Mouse (Mus musculus): ENCODE measurements around the gene Ccdc33. TPM values are rescaled to one million over a fixed set of nuclear protein-coding genes. Genes with fewer than 3 reads are reported as not detected.
A peak's percentile ranks its signal among the peaks of the same experiment; 100 is the strongest.

Ccdc33 gene
- total and polyA plus RNA-seq, 2 experiments from 2014 or later, result 0.27 to 1.4 TPM

DNA sequence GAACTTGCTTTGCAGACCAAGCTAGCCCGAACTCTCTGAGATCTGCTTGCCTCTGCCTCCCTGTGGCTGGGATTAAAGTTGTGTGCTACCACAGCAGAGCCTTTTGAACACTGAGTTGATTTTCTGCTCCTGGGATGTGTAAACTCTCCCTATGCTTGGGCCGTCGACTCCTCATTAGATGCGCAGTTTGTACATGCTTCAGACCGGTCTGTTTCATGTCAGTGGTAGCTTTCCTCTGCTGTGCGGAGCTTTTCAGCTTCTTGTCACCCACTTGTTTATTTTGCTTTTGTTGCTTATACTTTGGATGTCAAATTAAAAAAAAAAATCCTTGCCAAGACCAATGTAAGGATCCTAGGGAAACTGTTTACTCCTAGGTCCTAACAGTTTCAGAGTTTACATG lies 22.6 kb downstream of the Ccdc33 start:
- ATAC-seq (ENCODE audit: low FRiP score) (no peak), DNase-seq (ENCODE audit: low spot score) (no peak)
- H3K4me1 ChIP-seq (ENCODE audit: insufficient read depth, low read length), result peaks cover 6% of the 10 kb centered on the region; the same call in 1 of the 2 replicates
- no peak overlapping the region for H3K4me3 ChIP-seq (ENCODE audit: low read depth, low read length)
- TF ChIP-seq CTCF (IDR thresholded peaks at IDR 0.05), result no peak
- H3K27me3 ChIP-seq (ENCODE audit: insufficient read depth, low read length), result peaks cover 5% of the 10 kb centered on the region; the same call in 1 of the 2 replicates
- H3K27ac ChIP-seq (ENCODE audit: low read depth, low read length), result no peak overlapping the region
- no peak overlapping the region for H3K4me2 ChIP-seq (ENCODE audit: low read depth, low read length, poor library complexity, severe bottlenecking)
- H3K36me3 ChIP-seq (ENCODE audit: insufficient read depth, low read length), result no peaks in the 10 kb centered on the region
- no peaks in the 10 kb centered on the region for H3K9me3 ChIP-seq (ENCODE audit: low read length)
- WGBS, result 67% methylated on average over 6 of the region's 6 CpGs
- H3K9ac ChIP-seq (replicated peaks; ENCODE audit: low read length, poor library complexity, severe bottlenecking), result no peak overlapping the region

- WGBS, result 71% methylated on average over 3 of the region's 3 CpGs
- no peak for ATAC-seq (ENCODE audit: low FRiP score)
- no peaks in the 10 kb centered on the region for H3K27me3 ChIP-seq (ENCODE audit: insufficient read depth, low read length)
- no peaks in the 10 kb centered on the region for H3K9me3 ChIP-seq (ENCODE audit: low read length)
- no peaks in the 10 kb centered on the region for H3K36me3 ChIP-seq (ENCODE audit: insufficient read depth, low read length)
- DNase-seq (ENCODE audit: low spot score), result no peak
- TF ChIP-seq CTCF (IDR thresholded peaks at IDR 0.05), result peak; percentile 33
- H3K27ac ChIP-seq (ENCODE audit: low read depth, low read length), result no peak overlapping the region
- peaks cover 6% of the 10 kb centered on the region; the same call in 1 of the 2 replicates for H3K4me1 ChIP-seq (ENCODE audit: insufficient read depth, low read length)
- no peak overlapping the region for H3K9ac ChIP-seq (replicated peaks; ENCODE audit: low read length, poor library complexity, severe bottlenecking)
- H3K4me2 ChIP-seq (ENCODE audit: low read depth, low read length, poor library complexity, severe bottlenecking), result no peak overlapping the region
- H3K4me3 ChIP-seq (ENCODE audit: low read depth, low read length), result no peak overlapping the region
Observed at GRCm38 (mm10) chr9:58093776-58094175, 24.8 kb downstream of the Ccdc33 start.

- no peaks in the 10 kb centered on the region for H3K9me3 ChIP-seq (ENCODE audit: low read length)
- H3K4me3 ChIP-seq (ENCODE audit: low read depth, low read length), result no peak overlapping the region
- no peak overlapping the region for H3K27ac ChIP-seq (ENCODE audit: low read depth, low read length)
- no peaks in the 10 kb centered on the region for H3K36me3 ChIP-seq (ENCODE audit: insufficient read depth, low read length)
- DNase-seq (ENCODE audit: low spot score), result peak; percentile 88
- TF ChIP-seq CTCF (IDR thresholded peaks at IDR 0.05), result peak; percentile 25
- peak; percentile 71 for ATAC-seq (ENCODE audit: low FRiP score)
- H3K9ac ChIP-seq (replicated peaks; ENCODE audit: low read length, poor library complexity, severe bottlenecking), result no peak overlapping the region
- peaks cover 6% of the 10 kb centered on the region; the same call in 1 of the 2 replicates for H3K4me1 ChIP-seq (ENCODE audit: insufficient read depth, low read length)
- 56% methylated on average over 7 of the region's 7 CpGs for WGBS
- H3K27me3 ChIP-seq (ENCODE audit: insufficient read depth, low read length), result no peaks in the 10 kb centered on the region
- H3K4me2 ChIP-seq (ENCODE audit: low read depth, low read length, poor library complexity, severe bottlenecking), result no peak overlapping the region
Observed at GRCm38 (mm10) chr9:58092581-58093269, 25.9 kb downstream of the Ccdc33 start.

DNA sequence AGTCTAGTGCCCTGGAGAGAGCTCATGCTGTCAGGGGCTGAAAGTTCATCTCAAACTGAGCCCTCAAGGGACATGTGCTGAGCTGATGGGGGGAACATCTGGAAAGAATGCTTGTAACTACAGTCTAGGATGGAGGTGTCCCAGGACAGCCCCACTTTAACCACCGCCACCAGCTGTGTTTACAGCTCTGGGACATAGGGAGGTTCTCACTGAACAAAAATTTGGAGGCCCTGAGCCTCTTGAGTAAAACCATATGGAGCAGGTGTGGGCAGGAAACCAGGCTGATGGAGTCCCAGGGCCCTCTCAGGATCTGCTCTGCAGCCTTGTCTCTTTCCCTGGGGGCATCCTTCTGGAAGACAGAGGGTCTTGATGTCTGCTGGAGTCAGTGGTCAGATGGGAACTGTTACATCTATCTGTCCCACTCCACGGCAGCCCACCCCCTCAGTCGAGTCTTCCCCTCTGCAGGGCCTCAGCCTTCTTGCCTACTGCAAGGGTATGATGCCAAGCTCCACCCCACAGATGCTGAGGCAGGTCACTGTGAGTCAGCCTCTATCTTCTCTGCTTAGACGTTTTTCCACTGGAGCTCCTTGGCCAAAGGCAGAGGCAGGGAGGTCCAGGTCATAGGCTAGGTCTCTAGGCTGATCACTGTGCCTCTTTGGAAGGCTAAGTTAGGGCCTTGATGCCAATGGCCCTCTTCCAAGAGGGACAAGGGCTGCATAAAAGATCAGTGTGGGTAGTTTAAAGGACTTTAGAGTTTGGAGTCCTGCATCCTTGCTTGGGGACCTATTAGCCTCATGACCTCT lies 26.8 kb downstream of the Ccdc33 start:
- TF ChIP-seq CTCF (IDR thresholded peaks at IDR 0.05), result no peak
- no peak overlapping the region for H3K4me2 ChIP-seq (ENCODE audit: low read depth, low read length, poor library complexity, severe bottlenecking)
- DNase-seq (ENCODE audit: low spot score) (no peak), ATAC-seq (ENCODE audit: low FRiP score) (no peak)
- no peaks in the 10 kb centered on the region for H3K9me3 ChIP-seq (ENCODE audit: low read length)
- H3K4me3 ChIP-seq (ENCODE audit: low read depth, low read length), result no peak overlapping the region
- no peak overlapping the region for H3K9ac ChIP-seq (replicated peaks; ENCODE audit: low read length, poor library complexity, severe bottlenecking)
- peaks cover 6% of the 10 kb centered on the region; the same call in 1 of the 2 replicates for H3K4me1 ChIP-seq (ENCODE audit: insufficient read depth, low read length)
- H3K27me3 ChIP-seq (ENCODE audit: insufficient read depth, low read length), result no peaks in the 10 kb centered on the region
- H3K27ac ChIP-seq (ENCODE audit: low read depth, low read length), result no peak overlapping the region
- WGBS, result 80% methylated on average over 4 of the region's 4 CpGs
- no peaks in the 10 kb centered on the region for H3K36me3 ChIP-seq (ENCODE audit: insufficient read depth, low read length)

- no peak overlapping the region for H3K4me3 ChIP-seq (ENCODE audit: low read depth, low read length)
- H3K36me3 ChIP-seq (ENCODE audit: insufficient read depth, low read length), result no peaks in the 10 kb centered on the region
- ATAC-seq (ENCODE audit: low FRiP score) (no peak), DNase-seq (ENCODE audit: low spot score) (no peak)
- no peaks in the 10 kb centered on the region for H3K9me3 ChIP-seq (ENCODE audit: low read length)
- 66% methylated on average over 7 of the region's 7 CpGs for WGBS
- no peaks in the 10 kb centered on the region for H3K27me3 ChIP-seq (ENCODE audit: insufficient read depth, low read length)
- peaks cover 18% of the 10 kb centered on the region for H3K4me1 ChIP-seq (ENCODE audit: insufficient read depth, low read length)
- 0 out of 2 replicates have a peak, but pooled peaks have one; percentile 16 for TF ChIP-seq CTCF (IDR thresholded peaks at IDR 0.05)
- no peak overlapping the region for H3K4me2 ChIP-seq (ENCODE audit: low read depth, low read length, poor library complexity, severe bottlenecking)
- H3K27ac ChIP-seq (ENCODE audit: low read depth, low read length), result no peak overlapping the region
- no peak overlapping the region for H3K9ac ChIP-seq (replicated peaks; ENCODE audit: low read length, poor library complexity, severe bottlenecking)
Observed at GRCm38 (mm10) chr9:58087277-58087998, 31.2 kb downstream of the Ccdc33 start.
